In the genomic region with DNA sequence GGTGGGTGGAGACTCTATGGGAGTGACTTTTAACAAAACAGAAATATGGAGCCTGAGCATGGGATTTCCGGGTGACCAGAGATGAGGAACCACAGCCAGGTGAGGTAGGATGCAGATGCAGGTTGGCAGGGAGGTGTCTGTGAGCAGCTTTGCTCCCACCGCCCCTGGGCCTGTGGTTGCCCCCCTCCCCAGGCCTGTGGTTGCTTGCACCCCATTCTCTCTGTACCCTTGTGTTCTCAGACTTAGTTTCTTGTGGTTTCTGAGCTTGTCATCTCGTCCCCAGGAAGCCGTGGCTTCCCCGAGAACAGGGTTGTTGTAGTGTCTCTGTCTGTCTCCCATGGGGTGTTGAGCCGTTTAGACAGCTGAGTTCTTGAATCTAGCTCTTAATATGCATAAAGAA, we compare ENCODE assay signal across 23 mouse cellular contexts.
DNase-seq lines count a peak whose midpoint lies in the region; ATAC-seq lines count a peak whose summit lies in the region.
"Had no signal": no experiment of that assay in that cellular context is flagged by ENCODE, and none has a peak within 500 bp of the region (broad histone marks: within the 10 kb centered on the region; RNA-seq: fewer than 3 reads in every experiment).

No protein-coding gene starts in this region.

- H3K4me2 ChIP-seq in forebrain, embryonic 13.5 days: no peak overlapping the region
- H3K4me2 ChIP-seq: hindbrain, embryonic 13.5 days; intestine, embryonic 15.5 days had no signal

- no peaks in the 10 kb centered on the region for H3K36me3 ChIP-seq in forebrain, embryonic 13.5 days (ENCODE audit: poor library complexity, severe bottlenecking)
- H3K36me3 ChIP-seq: heart, embryonic 10.5 days; hindbrain, embryonic 13.5 days; intestine, embryonic 15.5 days had no signal

- peak; percentile 94 for ATAC-seq in activated CD4-positive, CD25-positive, alpha-beta regulatory T cell, adult 4 months
- peak; percentile 59; the same call in 1 of the 2 replicates for ATAC-seq in neutrophil, adult 5-6 weeks (ENCODE audit: extremely low read depth, insufficient number of reproducible peaks, low FRiP score, poor library complexity, severe bottlenecking)
- ATAC-seq in forebrain, embryonic 13.5 days: no peak
- ATAC-seq: forebrain, embryonic 16.5 days; intestine, embryonic 15.5 days; liver, postnatal 0 days; midbrain, embryonic 16.5 days had no signal

- no peaks in the 10 kb centered on the region for H3K27me3 ChIP-seq in forebrain, embryonic 13.5 days
- H3K27me3 ChIP-seq: hindbrain, embryonic 13.5 days; intestine, embryonic 15.5 days had no signal

- peaks cover 6% of the 10 kb centered on the region; the same call in 1 of the 2 replicates for H3K4me1 ChIP-seq in forebrain, embryonic 13.5 days

- no peak overlapping the region for H3K27ac ChIP-seq in forebrain, embryonic 13.5 days
- H3K27ac ChIP-seq: heart, embryonic 10.5 days; hindbrain, embryonic 13.5 days; intestine, embryonic 15.5 days; kidney, postnatal 0 days had no signal

- H3K4me3 ChIP-seq in forebrain, embryonic 13.5 days: no peak overlapping the region
- H3K4me3 ChIP-seq: heart, embryonic 10.5 days; hindbrain, embryonic 13.5 days; intestine, embryonic 15.5 days had no signal

- H3K9me3 ChIP-seq in forebrain, embryonic 13.5 days (replicated peaks): no peaks in the 10 kb centered on the region
- H3K9me3 ChIP-seq: hindbrain, embryonic 13.5 days; intestine, embryonic 15.5 days had no signal

- H3K9ac ChIP-seq in forebrain, embryonic 13.5 days: no peak overlapping the region
- H3K9ac ChIP-seq: hindbrain, embryonic 13.5 days; intestine, embryonic 15.5 days; liver, postnatal 0 days had no signal

- DNase-seq in lung, postnatal 25 days (ENCODE audit: low spot score): peak; percentile 33
- no peak for DNase-seq in lung, postnatal 14 days
- peak; percentile 81 to 87 for DNase-seq in thymus, postnatal 36 days
- no peak for DNase-seq in left cerebral cortex, adult 8-10 months (ENCODE audit: low spot score in 2 of 2)
- DNase-seq in cerebellum, adult 11 months: no peak
- DNase-seq: adrenal gland, adult 2 months; cerebellum, adult 9-11 months; embryo, embryonic 11 days; heart, postnatal 14 days; layer of hippocampus, postnatal 36 days; left cerebral cortex, postnatal 4 days; liver, postnatal 0 days; lung, postnatal 10 days; right cerebral cortex, postnatal 4 days had no signal

- 93% methylated on average over 6 of the region's 6 CpGs for WGBS in forebrain, embryonic 13.5 days

Comparison
In these comparisons a context has a peak if more than half of its experiments do, and no peak if none do; other contexts are left out.
1. DNase-seq: peak in lung, postnatal 25 days (single experiment) and thymus, postnatal 36 days (2 of 2); none in lung, postnatal 14 days (single experiment), left cerebral cortex, adult 8-10 months (0 of 2) and cerebellum, adult 11 months (single experiment).